Mouse (Mus musculus): Measurements from ENCODE around the gene Col15a1. TPM values are rescaled to one million over a fixed set of nuclear protein-coding genes. Genes with fewer than 3 reads are reported as not detected.

The Col15a1 gene
- polyA plus RNA-seq, 1 experiment from 2014 or later: 28.6 TPM

GRCm38 (mm10) chr4:47300701-47301100, 92.7 kb downstream of the Col15a1 start:
- 0 out of 2 replicates have a peak, but pooled peaks cover 2% of the 10 kb centered on the region for H3K36me3 ChIP-seq (ENCODE audit: control insufficient read depth, insufficient read depth, low read length)
- TF ChIP-seq CTCF (IDR thresholded peaks at IDR 0.05; ENCODE audit: low read depth) (no peak), EP300 (optimal IDR thresholded peaks at IDR 0.05) (no peak)
- ATAC-seq (ENCODE audit: low FRiP score, low TSS enrichment): no peak
- no peak for DNase-seq (ENCODE audit: low spot score)
- no peak overlapping the region for H3K4me3 ChIP-seq (ENCODE audit: low read depth, low read length)
- WGBS: 90% methylated on average over 2 of the region's 2 CpGs
- H3K9me3 ChIP-seq (ENCODE audit: control insufficient read depth, low read length): 0 out of 2 replicates have a peak, but pooled peaks cover 10% of the 10 kb centered on the region
- H3K9ac ChIP-seq (ENCODE audit: low read length): no peak overlapping the region
- H3K27ac ChIP-seq (replicated peaks): no peak overlapping the region
- H3K4me2 ChIP-seq (replicated peaks; ENCODE audit: low read depth): no peak overlapping the region
- no peaks in the 10 kb centered on the region for H3K4me1 ChIP-seq (replicated peaks; ENCODE audit: control insufficient read depth, insufficient read depth)
- no peaks in the 10 kb centered on the region for H3K27me3 ChIP-seq (ENCODE audit: control insufficient read depth, insufficient read depth, low read length)

DNA sequence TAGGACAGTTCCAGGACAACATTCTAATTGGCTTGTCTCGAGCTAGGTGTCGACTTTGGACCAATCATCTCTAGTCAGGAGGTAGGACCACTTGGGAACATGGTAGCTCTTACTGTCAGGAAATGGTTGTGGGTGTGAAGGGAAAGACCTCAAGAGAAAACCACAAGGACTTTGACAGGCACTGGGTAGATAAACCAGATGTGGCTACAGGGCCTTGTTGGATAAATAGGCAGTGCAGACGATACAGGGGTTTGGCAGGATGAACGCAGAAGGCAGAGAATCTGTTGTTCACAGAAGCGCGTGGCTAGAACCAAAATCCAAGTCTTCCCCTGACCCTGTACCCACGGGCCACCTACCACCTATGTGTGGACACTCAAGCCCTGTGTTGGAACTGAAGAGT, 94.6 kb downstream of the Col15a1 start:
- H3K4me2 ChIP-seq (replicated peaks; ENCODE audit: low read depth): no peak overlapping the region
- 0 out of 2 replicates have a peak, but pooled peaks cover 10% of the 10 kb centered on the region for H3K9me3 ChIP-seq (ENCODE audit: control insufficient read depth, low read length)
- H3K4me3 ChIP-seq (ENCODE audit: low read depth, low read length): no peak overlapping the region
- no peak overlapping the region for H3K9ac ChIP-seq (ENCODE audit: low read length)
- H3K27me3 ChIP-seq (ENCODE audit: control insufficient read depth, insufficient read depth, low read length): no peaks in the 10 kb centered on the region
- DNase-seq (ENCODE audit: low spot score) (no peak), ATAC-seq (ENCODE audit: low FRiP score, low TSS enrichment) (no peak)
- 87% methylated on average over 7 of the region's 7 CpGs for WGBS
- 0 out of 2 replicates have a peak, but pooled peaks cover 2% of the 10 kb centered on the region for H3K36me3 ChIP-seq (ENCODE audit: control insufficient read depth, insufficient read depth, low read length)
- no peaks in the 10 kb centered on the region for H3K4me1 ChIP-seq (replicated peaks; ENCODE audit: control insufficient read depth, insufficient read depth)
- H3K27ac ChIP-seq (replicated peaks): no peak overlapping the region
- TF ChIP-seq EP300 (optimal IDR thresholded peaks at IDR 0.05) (no peak), CTCF (IDR thresholded peaks at IDR 0.05; ENCODE audit: low read depth) (no peak)

- H3K9me3 ChIP-seq (ENCODE audit: control insufficient read depth, low read length): 0 out of 2 replicates have a peak, but pooled peaks cover 9% of the 10 kb centered on the region
- H3K27ac ChIP-seq (replicated peaks): no peak overlapping the region
- TF ChIP-seq CTCF (IDR thresholded peaks at IDR 0.05; ENCODE audit: low read depth) (no peak), EP300 (optimal IDR thresholded peaks at IDR 0.05) (no peak)
- no peak for DNase-seq (ENCODE audit: low spot score)
- H3K4me2 ChIP-seq (replicated peaks; ENCODE audit: low read depth): no peak overlapping the region
- WGBS: 62% methylated on average over 5 of the region's 5 CpGs
- no peaks in the 10 kb centered on the region for H3K4me1 ChIP-seq (replicated peaks; ENCODE audit: control insufficient read depth, insufficient read depth)
- 0 out of 2 replicates have a peak, but pooled peaks cover 2% of the 10 kb centered on the region for H3K36me3 ChIP-seq (ENCODE audit: control insufficient read depth, insufficient read depth, low read length)
- no peak overlapping the region for H3K4me3 ChIP-seq (ENCODE audit: low read depth, low read length)
- H3K27me3 ChIP-seq (ENCODE audit: control insufficient read depth, insufficient read depth, low read length): no peaks in the 10 kb centered on the region
- ATAC-seq (ENCODE audit: low FRiP score, low TSS enrichment): 0 out of 2 replicates have a peak, but pooled peaks have one; percentile 24
- no peak overlapping the region for H3K9ac ChIP-seq (ENCODE audit: low read length)
Measured at GRCm38 (mm10) chr4:47303340-47303998, 95.5 kb downstream of the Col15a1 start.

GRCm38 (mm10) chr4:47309886-47310625, 102.1 kb downstream of the Col15a1 start:
- TF ChIP-seq CTCF (IDR thresholded peaks at IDR 0.05; ENCODE audit: low read depth): no peak
- no peaks in the 10 kb centered on the region for H3K9me3 ChIP-seq (ENCODE audit: control insufficient read depth, low read length)
- no peak overlapping the region for H3K4me2 ChIP-seq (replicated peaks; ENCODE audit: low read depth)
- no peak overlapping the region for H3K9ac ChIP-seq (ENCODE audit: low read length)
- no peaks in the 10 kb centered on the region for H3K27me3 ChIP-seq (ENCODE audit: control insufficient read depth, insufficient read depth, low read length)
- DNase-seq (ENCODE audit: low spot score) (no peak), ATAC-seq (ENCODE audit: low FRiP score, low TSS enrichment) (no peak)
- H3K4me3 ChIP-seq (ENCODE audit: low read depth, low read length): no peak overlapping the region
- H3K36me3 ChIP-seq (ENCODE audit: control insufficient read depth, insufficient read depth, low read length): peaks cover 2% of the 10 kb centered on the region; the same call in 1 of the 2 replicates
- H3K27ac ChIP-seq (replicated peaks): no peak overlapping the region
- 72% methylated on average over 12 of the region's 12 CpGs for WGBS
- no peaks in the 10 kb centered on the region for H3K4me1 ChIP-seq (replicated peaks; ENCODE audit: control insufficient read depth, insufficient read depth)

DNA sequence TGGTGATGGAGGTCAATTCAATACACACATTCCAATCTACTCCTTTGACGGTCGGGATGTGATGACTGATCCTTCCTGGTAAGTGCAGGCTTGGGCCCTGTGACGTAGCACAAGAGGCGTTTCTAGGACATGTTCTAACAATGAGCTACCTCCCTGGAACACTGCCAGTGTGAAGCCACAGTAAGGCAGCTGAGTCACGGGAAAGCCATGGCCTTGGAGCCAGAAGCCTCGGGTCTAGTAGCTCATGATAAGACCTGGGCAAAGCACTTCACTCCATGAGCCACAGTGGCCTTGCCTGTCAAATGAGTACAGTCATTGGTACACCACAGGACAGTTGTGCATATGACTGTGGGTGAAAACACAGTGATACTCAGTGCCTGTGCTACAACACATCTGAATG, 102.9 kb downstream of the Col15a1 start:
- no peaks in the 10 kb centered on the region for H3K27me3 ChIP-seq (ENCODE audit: control insufficient read depth, insufficient read depth, low read length)
- DNase-seq (ENCODE audit: low spot score): peak; percentile 57
- no peak overlapping the region for H3K27ac ChIP-seq (replicated peaks)
- H3K4me3 ChIP-seq (ENCODE audit: low read depth, low read length): no peak overlapping the region
- no peak for TF ChIP-seq EP300 (optimal IDR thresholded peaks at IDR 0.05)
- WGBS: 41% methylated on average over 6 of the region's 6 CpGs
- H3K4me2 ChIP-seq (replicated peaks; ENCODE audit: low read depth): no peak overlapping the region
- H3K9ac ChIP-seq (ENCODE audit: low read length): no peak overlapping the region
- peaks cover 2% of the 10 kb centered on the region; the same call in 1 of the 2 replicates for H3K36me3 ChIP-seq (ENCODE audit: control insufficient read depth, insufficient read depth, low read length)
- ATAC-seq (ENCODE audit: low FRiP score, low TSS enrichment): peak; percentile 81
- no peaks in the 10 kb centered on the region for H3K9me3 ChIP-seq (ENCODE audit: control insufficient read depth, low read length)
- no peaks in the 10 kb centered on the region for H3K4me1 ChIP-seq (replicated peaks; ENCODE audit: control insufficient read depth, insufficient read depth)

DNA sequence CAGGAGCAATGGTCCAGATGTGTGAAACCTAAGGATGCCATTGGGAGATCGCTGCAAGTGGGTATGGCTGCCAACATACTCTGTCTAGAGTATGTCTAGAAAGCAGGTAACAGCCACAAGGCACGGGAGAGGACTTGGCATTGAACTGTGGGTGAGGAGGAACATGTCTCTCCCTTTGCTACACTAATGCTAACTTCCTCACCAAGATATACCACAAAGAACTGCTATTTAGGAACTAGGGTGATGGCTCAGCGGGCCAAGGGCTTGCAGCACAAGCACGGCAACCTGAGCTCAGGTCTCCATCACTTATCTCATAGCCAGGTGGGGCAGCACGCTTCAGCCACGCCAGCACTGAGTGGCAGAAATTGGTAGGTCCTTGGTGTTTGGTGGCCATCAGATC, 103.5 kb downstream of the Col15a1 start:
- H3K27me3 ChIP-seq (ENCODE audit: control insufficient read depth, insufficient read depth, low read length): no peaks in the 10 kb centered on the region
- WGBS: 89% methylated on average over 6 of the region's 6 CpGs
- ATAC-seq (ENCODE audit: low FRiP score, low TSS enrichment): no peak

More for the DNA sequence above, 103.5 kb downstream of the Col15a1 start:
- H3K4me1 ChIP-seq (replicated peaks; ENCODE audit: control insufficient read depth, insufficient read depth): no peaks in the 10 kb centered on the region
- DNase-seq (ENCODE audit: low spot score): no peak
- H3K4me3 ChIP-seq (ENCODE audit: low read depth, low read length): no peak overlapping the region
- H3K27ac ChIP-seq (replicated peaks): no peak overlapping the region
- H3K9me3 ChIP-seq (ENCODE audit: control insufficient read depth, low read length): no peaks in the 10 kb centered on the region
- no peak overlapping the region for H3K9ac ChIP-seq (ENCODE audit: low read length)
- peaks cover 2% of the 10 kb centered on the region; the same call in 1 of the 2 replicates for H3K36me3 ChIP-seq (ENCODE audit: control insufficient read depth, insufficient read depth, low read length)
- no peak overlapping the region for H3K4me2 ChIP-seq (replicated peaks; ENCODE audit: low read depth)
- no peak for TF ChIP-seq CTCF (IDR thresholded peaks at IDR 0.05; ENCODE audit: low read depth)
